Mouse (Mus musculus) liver, adult 2 months (tissue): ENCODE measurements around the gene Hsh2d.

Experiments
- CTCF ChIP-seq: fragments of 200-500 bp; IDR thresholded peaks from 2 replicates; pipeline ENCODE4 v1.5.1; 2011; ENCODE audit warnings: low read depth, low read length, control low read depth
- POLR2A ChIP-seq: fragments of 200-500 bp; IDR thresholded peaks from 2 replicates; pipeline ENCODE4 v1.6.1; 2011; ENCODE audit warnings: low read length, control low read depth; ENCODE audit not compliant: insufficient read depth; ENCODE audit errors: extremely low read depth

DNA sequence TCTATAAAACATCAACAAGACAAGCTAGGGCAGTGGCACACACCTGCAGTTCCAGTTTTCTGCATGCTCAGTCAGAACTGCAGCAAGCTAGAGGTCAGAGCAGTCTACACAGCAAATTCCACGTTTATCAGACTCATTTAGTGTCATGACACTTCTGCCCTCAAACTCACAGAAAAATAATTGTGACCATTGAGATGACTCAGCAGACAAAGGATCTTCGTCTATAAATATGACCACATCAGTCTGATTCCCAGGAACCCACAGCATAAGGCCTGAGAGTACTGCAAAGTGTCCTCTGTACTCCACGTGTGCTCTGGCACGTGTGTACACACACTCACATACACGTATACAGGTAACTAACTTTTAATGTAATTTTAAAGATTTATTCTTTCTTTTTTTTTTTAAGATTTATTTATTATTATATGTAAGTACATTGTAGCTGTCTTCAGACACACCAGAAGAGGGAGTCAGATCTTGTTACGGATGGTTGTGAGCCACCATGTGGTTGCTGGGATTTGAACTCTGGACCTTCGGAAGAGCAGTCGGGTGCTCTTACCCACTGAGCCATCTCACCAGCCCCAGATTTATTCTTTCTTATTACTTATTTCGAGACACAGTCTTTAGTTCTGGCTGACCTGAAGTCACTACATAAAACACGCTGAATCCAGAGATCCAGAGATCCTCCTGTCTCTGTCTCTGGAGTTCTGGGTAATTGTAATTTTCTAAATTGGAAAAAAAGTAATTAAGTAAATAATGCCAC is 29.5 kb downstream of the Hsh2d start:
- no peak for TF ChIP-seq CTCF
- TF ChIP-seq POLR2A = no peak
